Mouse (Mus musculus) lung, postnatal 25 days (tissue): ENCODE data around the gene Zfp740.
"Not testable (repeated sequence)": the region's sequence is repeated elsewhere in the genome, so short reads cannot be mapped to it uniquely, and the experiment has no call there.

Source experiments
- DNase-seq: peaks from one replicate; pipeline ENCODE4 v3.0.0; 2022; ENCODE audit warnings: low spot score

Zfp740 gene

DNA sequence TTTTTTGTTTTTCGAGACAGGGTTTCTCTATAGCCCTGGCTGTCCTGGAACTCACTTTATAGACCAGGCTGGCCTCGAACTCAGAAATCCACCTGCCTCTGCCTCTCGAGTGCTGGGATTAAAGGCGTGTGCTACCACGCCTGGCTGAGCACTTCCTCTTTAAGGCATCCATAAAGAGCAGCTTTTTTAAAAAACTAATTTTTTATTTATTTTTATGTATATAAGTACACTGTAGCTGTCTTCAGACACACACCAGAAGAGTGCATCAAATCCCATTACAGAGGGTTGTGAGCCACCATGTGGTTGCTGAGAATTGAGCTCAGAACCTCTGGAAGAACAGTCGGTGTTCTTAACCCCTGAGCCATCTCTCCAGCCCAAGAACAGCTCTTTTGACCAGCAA lies 22.6 kb downstream of the Zfp740 start:
- not testable (repeated sequence) for DNase-seq

DNA sequence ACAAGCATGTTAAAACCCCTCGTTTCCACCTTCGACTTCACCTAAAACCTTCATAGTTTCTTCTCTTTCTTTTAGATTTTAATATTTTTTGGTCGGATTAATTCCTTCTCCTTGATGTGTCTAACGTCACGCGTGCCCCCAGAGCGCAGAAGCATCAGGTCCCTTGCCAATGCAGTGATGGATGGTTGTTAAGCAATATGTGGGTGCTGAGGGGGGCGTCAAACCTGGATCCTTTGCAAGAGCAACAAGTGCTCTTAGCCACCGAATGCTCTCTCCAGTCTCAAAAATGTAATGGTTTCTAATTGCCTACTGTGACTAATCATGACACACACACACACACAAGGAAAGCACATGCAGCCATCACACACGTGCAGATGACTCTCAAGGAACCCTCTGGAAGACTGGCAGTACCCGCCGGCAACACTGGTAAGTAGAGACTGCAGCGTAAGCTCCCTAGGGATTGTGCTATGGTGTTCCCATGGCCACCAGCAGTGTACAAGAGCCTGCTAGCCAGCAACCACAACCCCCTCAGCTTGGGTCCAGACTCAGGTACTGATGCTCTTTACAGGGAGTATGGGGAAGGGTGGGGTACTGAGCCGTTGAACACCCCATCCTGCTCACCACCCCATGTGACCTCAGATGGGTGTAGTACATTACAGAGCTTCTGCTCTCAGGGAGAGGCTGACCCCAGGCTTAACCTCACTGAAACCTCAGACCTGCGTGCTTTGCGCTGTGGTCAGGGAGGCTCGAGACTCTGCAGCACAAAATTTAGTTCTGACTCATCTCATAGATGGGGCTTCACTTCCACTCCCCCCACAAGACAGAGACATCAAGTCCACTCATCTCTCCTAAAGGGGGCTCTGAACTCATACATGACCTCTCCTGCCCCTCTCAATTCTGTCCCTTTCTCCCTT lies 27.6 kb downstream of the Zfp740 start:
- DNase-seq, result no peak

DNA sequence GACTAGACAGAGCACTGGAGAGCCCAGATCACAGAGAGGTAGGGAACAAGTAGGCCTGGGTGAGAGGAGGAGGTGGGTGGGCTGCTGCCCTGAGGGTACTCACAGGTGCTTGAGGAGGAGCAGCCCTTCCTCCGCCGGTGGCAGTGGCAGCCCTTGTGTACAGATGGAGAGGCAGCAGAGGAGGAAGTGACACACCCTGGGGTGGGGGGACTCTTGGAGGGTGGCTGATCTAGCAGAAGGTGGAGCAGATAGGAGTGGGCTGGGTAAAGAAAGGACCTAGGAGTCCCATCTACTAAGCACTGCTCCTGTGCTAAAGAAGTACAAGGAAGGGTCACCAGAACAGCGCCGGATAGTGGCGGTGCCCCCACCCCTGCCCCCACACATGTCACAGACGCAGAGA lies 28.7 kb downstream of the Zfp740 start, which contains the start of gene Itgb7:
Itgb7 (minus strand) TSS at position 197 of the 400 bp plus-strand sequence.
- peak; percentile 67 for DNase-seq

DNA sequence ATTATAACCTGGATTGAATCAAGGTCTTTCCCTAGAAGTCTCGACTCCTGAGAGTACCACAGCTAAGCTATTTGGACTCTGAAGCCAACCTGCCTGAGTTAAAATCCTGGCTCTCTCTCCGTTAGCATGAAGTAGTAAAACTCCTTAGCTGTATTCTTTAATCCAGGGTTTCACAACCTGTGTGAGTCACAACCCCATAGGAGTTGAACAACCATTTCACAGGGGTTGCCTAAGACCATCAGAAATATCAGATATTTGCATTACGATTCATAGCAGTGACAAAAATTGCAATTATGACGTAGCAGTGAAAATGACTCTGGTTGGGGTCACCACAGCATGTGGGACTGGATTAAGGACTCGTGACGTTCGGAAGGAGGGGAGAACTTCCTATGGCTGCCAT lies 29.7 kb downstream of the Zfp740 start:
- no peak for DNase-seq

DNA sequence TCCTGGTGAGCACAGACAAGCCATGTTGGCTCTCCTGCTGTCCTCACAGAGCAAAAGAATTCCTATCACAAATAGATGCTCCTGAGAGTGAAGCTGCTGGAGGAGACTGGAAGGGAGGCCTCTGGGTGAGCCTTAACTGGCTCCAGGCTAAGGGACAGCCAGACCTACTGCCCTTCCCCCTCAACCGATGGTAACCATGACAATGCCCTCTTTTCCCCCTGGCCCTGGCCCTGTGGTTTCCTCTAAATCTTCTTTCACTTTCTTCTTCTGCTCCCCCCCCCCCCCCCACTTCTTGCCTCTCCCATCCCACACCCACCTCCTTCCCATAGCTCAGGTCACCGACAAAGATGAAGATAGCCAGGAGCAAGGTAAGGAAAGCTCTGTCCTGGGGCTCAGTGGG lies 30.8 kb downstream of the Zfp740 start:
- DNase-seq, result no peak

DNA sequence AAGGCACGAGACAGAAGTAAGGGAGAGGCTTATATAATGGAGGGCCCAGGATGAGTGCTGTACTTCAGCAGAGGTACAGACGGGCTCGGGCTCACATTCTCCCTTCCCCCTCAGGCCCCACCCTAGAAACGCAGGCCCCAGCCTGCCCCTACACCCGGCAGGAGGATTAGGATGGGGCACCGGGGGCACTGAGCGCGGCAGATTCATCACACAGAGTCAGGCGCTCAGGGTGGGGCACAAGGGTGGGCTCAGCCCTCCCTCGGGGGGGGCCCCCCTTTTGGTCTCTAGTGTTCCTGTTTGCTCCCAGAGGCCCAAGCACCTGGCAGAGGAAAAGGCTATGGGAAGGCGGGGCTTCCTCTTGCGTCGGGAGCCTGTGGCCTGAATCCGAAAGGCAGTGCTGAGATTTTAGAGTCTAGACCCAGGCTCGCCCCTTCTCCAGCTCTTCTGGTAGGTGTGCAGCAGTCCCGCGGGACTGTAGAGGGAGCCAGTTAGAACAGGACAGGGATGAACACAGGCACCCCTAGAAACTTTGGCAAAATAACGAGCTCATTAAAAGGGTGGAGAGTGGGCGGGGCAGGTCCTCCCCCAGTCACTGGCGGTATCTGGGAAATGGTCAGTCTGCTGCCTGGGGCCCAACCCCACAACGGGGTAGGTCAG lies 32.5 kb downstream of the Zfp740 start:
- DNase-seq, result peak; percentile 67

DNA sequence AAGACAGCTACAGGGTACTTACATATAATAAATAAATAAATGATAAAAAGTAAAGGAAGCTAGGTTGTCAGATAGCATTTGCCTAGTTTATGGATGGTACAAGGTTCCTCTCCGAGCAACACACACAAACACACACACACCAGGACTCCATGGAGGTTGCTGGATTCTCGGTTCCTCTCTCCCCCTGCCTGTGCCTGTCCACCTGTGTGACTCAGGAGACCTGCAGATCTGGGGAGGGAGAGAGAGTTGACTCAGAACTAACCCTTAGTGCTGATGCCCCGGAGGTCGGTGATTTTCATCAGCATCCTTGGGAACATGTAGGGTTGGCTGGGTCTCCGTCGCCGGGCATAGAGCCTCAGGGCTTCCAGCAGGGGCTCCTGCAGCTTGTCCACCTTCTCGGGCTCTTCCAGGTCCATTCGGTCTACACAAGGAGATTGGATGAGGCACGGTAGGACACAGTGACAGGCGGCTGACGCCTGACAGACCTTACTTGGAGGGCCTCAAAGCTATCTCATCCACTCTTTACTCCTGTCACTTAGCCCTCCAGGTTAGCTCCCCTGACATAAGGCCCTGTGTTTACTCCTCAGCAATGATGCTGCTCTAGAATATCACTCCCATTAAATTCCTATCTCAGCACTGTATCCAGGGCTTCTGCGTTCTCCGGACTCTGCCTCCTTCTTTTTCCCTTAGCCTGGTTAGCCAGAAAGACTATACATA lies 35.7 kb downstream of the Zfp740 start:
- no peak for DNase-seq

DNA sequence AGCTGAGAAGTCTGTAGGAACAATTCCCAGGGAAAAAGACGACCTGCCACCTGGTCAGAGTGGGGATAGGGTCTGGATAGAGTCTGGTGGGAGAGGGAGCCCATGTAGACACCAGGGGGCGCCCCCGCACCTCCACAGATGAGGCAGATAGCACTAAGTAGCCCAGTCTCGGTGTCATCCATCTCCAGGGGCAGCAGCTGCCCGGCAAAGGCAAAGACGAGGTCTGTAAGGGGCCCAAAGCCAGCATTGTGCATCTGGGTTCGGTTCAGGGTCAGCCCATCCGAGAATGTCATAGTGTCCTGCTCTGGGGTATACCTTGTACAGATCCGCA lies 36.2 kb downstream of the Zfp740 start:
- peak; percentile 80 for DNase-seq

DNA sequence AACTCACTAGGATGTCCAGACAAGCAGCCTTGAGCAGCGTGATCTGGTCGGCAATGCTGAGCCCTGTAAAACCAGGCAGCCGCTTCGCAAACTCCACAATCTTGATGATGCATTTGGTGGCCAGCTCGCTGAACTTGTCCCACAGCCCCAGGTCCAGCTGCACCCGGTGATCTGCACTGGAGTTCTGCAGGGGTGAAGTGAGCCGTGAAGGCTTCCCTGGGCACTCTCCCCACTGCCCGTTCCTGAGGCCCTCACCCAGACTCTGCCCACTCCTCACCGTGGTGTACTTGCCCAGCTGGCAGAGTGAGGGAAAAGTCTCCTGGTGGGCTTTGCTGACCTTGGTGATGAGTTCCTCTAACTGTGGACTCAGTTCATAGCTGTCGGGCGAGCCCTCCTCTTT lies 36.8 kb downstream of the Zfp740 start:
- DNase-seq, result no peak

DNA sequence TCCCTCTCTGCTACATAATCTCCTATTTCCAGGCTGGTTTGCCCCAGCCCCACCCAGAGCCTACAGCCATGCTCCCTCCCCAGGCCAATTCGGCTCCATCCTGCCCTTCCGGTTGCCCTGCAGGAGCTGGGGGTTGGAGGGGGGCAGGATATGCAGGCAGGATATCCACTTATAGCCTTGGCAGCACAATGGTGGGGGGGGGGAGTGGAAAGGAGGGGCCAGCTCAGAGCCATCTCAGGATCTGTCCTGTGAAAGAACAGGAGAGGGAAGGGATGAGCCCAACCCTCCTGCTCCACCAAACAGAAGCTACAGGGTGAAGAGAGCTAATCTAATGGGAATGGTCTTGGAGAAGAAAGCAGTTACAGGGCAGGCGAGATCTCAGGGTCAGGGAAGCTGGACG lies 37.6 kb downstream of the Zfp740 start:
- peak; percentile 68 for DNase-seq

DNA sequence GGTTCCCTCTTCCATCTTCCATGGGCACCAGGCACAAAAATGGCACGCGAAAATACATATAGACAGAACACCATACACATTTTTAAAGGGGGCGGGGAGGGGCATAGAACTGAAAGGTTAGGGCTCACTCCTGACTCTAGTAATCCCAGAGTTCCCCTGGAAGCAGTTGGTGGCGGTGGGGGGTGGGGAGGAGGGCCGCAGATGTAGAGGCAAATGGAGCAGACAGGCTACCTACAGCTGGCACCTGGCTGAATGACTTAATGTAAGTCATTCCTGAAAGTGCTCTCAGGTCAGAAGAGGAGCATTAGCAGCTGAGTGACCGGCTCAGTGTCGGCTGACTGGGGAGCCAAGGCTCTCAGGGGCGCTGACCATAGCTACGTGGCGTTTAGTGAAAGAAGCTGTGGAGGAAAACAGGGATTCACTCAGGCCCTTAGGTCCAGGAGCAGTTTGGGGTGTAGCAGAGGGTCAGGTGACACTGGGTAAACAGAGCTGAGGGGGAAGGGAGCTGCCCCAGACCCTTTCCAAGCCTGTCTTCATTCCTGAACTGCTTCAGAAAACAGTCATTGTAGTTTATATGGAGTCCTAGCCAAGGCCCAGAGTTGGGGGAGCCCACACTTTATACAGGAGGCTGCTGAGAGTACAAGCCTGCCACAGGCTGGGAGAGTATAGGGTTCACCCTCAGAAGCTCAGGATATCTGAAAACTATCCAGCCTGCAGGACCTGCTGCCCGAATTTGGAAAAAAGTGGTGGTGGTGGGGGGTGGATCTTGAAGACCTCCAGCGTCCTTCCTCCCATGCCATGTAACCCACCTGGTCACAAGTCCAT lies 39.6 kb downstream of the Zfp740 start:
- DNase-seq, result no peak

DNA sequence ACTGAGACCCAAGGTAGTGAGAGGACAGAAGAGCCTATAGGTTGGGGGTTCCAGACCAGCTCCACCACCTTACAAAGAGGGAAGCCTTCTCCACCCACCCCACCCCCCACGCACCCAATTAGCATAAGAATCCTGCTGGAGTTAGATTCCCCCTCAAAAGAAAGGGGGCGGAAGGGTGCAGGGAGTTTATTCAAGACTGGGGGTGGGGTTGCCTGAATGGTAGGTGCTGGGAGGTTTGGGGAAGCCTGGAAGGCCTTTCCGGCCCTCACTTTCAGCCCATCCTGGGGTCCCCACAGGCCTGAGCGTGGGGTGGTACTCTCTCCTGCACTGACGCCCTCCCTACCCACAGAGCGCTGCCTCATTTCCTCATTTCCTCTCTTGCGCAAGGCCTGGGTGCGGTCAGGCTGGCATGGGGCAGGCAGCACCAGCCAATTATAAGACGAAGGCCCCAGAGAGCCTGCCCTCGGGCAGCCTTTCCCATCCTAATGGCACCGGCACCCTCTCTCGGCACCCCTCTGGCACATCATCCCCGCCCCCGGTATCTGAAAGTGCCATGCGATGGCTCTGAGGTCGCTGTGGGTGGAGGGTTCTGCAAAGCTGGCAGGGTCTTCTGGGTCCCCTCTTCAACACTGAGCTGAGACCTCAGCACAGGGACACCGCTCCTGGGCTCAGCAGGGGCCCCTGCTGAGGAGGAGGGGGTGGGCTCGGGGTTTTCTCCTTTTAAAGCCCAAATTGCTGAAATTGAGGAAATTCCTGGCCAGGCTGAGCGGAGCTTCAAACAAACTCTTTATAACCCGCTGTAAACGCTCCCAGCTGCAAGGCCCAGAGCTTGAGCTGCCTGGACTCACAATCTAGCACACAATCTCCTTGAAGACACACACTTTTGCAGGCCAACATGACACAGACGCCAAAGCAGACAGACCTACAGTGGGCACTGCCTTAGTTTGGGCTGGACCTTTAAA lies 40.5 kb downstream of the Zfp740 start:
- peak; percentile 94 for DNase-seq

DNA sequence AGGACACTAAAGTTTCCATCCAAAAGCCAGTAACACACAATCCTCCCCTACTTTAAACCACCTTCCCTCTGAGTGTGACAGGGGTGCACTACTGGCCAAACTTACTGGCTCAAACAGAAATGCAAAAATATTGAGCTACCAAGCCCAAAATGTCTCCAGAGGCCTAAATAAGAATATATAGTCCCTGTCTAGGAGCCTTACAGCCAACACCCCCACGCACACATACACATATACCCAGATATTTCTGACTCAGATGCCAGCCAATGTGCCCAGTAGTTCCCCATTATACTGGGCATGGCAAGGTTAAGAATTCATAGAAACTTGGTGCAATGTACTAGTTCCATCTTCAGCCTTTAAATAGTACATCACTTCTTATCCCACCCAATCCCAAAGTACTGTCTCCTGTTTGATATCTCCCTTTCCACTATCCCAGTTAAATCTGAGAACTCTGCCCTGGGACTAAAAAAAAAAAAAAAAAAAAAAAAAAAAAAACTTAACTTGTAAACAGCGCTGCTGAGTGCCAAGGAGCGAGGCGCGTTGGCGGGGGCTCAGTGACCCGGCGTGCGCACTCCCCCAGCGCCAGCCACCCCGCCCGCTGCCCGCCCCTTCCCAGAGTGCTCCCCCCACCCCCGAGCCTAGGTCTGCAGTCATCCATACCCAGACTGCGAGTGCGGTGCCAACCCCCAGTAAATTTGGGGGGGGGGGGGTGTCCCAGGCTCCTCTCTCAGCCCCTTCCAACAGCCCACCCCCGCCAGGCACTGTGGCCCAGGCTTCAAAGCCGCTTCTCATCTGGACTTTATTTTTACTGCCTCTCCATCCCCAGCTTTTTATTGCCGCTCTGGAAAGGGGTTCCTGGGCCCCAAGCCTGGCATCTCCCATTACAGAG lies 41.5 kb downstream of the Zfp740 start:
- DNase-seq, result no peak

DNA sequence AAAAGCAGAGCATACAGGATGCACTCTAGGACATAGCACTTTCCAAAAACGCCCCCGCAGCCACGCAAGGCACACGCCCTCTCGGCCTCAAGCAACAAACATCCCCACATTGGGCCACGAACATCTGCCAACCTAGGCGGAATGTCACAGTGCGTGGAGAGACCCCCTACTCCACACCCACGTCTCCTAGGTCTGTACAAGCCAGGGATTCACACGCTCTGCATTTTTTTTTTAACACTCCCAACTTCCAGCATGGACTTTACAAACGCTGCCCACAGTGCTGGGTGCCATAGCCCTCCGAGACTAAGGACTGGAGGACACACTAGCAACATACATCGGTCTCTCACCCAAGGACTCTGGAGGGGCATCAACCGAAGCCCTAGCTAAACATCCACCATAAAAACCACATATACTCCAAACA lies 42.4 kb downstream of the Zfp740 start:
- DNase-seq, result no peak

DNA sequence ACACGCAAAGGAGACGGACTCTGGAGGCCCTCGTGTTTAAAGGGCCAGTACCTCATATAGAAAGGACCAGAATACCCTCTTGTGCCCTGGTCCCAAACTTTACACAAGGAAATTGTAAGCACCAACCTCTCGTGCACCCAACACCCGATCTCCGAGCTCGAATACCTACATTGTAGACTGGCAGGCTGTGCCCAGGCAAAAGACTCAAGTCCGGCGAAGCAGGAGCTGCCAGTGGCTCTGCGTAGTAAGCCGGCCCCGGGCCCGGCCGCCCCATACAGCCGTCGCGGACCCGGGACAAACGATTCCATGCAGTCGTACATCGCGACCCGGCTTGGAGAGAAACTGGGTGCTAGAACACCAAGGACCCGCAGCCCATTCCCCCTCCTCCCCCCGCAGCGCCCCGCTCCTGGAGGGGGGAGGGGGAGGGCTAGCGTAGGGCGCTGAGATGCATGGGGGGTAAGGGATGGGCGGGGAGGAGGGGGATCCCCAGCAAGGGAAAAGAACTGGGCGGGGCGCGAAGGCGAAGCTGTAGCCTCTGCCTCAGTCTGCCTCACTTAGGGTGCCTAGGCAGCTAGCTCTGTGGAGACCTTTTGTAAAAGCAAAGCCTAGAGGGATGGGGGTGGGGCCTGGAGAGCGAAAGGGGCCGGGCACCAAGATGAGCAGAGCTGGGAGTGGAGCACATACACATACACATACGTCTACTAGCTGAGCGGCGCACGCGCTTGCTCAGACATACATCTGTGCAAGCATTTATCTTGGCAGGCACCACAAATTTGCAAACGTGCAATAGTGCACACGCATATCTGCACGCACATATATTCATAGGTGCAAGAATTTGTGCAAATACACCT lies 43.1 kb downstream of the Zfp740 start:
- DNase-seq, result peak; percentile 82

DNA sequence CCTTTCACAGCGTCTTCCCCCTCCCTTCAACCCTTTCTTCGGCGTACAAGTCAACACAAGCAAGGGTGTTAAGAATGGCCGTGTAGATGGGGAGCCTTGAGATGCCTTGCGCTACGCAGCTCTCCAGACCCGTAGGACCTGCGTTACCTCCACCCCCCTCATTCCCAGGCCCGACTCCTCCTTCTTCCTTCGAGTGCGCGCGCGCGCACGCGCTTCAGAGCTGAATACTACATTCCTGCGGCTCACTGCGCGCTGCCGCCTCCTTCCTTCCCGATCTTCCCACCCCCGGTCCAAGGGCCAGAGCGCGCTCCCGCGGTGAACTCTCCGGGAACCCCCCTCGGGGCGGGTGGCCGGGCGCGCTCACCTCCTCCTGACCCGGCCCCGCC lies 43.8 kb downstream of the Zfp740 start:
- DNase-seq, result peak; percentile 97

DNA sequence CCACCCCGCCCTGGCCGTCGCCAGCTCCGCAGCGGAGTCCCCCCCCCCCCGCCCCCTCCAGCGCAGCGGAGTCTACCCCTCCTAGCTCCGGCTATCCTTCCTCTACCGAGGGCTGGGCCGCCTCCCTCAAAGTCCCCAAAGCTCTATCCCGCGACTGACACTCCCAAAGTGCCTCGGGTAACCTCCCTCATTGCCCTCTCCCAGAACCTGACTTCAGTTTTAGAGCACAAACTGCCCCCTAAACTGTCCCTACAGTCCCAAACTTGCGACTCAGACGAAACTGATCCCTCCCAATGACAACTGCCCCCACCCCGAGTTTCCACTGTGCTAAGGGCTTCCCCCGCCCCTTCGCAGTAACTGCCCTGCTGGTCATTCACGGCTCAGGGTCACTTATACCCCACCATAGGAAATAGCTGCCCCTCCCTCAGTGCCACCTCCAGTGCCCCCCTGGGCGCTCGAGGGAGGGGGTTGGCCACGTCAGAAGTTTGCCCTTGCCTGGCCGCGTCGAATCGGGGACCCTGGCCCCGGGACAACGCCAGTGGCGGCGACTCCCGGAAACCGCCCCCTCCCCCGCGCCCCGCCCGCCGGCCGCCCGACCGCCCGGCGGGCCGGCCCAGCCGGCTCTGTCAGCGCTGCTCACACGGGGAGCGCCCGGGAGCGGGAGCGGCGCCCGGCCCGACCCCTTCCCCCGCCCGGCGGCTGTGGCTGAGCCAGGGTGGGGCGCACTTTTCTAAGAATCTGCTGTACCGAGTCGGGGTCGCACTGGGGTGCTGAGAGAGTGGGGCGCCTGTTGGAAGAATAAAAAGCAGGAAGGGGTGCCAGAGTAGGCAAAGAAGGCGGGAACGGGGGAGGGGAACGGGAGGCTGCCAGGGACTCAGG lies 44.4 kb downstream of the Zfp740 start:
- peak; percentile 78 for DNase-seq
